Mouse (Mus musculus) spleen, adult 2 months (tissue): ENCODE results near the gene BC067074. TPM values are rescaled to one million over a fixed set of nuclear protein-coding genes. Genes with fewer than 3 reads are reported as not detected.

ENCODE experiments used
- DNase-seq, 2 experiments: peaks; one replicate each; pipeline versions ENCODE4 v3.0.0 to v3.0.0-alpha.2; 2012 to 2021; ENCODE audit warnings: low spot score in 2 of 2, low read depth in 1 of 2
- H3K27ac ChIP-seq: fragments of 200-500 bp; 2 replicates; pipeline ENCODE4 v1.5.1; 2012; ENCODE audit warnings: low read length, inconsistent platforms; ENCODE audit not compliant: insufficient read depth
- H3K27me3 ChIP-seq: fragments of 200-500 bp; 2 replicates; pipeline ENCODE4 v1.6.1; 2012; ENCODE audit warnings: mild to moderate bottlenecking, moderate library complexity, low read length, inconsistent platforms; ENCODE audit not compliant: control insufficient read depth, insufficient read depth
- H3K36me3 ChIP-seq: fragments of 200-500 bp; 2 replicates; pipeline ENCODE4 v1.6.1; 2012; ENCODE audit warnings: mild to moderate bottlenecking, low read length, inconsistent platforms; ENCODE audit not compliant: control insufficient read depth, insufficient read depth
- H3K4me1 ChIP-seq: fragments of 200-500 bp; 2 replicates; pipeline ENCODE4 v1.6.1; 2011; ENCODE audit warnings: inconsistent platforms; ENCODE audit not compliant: control insufficient read depth, insufficient read depth, insufficient read length
- H3K4me3 ChIP-seq: fragments of 200-500 bp; 2 replicates; pipeline ENCODE4 v1.5.1; 2011; ENCODE audit warnings: mild to moderate bottlenecking, inconsistent platforms; ENCODE audit not compliant: insufficient read depth, insufficient read length; ENCODE audit errors: extremely low read depth
- CTCF ChIP-seq: fragments of 200-500 bp; IDR thresholded peaks from 2 replicates; pipeline ENCODE4 v1.5.1; 2011; ENCODE audit warnings: mild to moderate bottlenecking, inconsistent platforms; ENCODE audit not compliant: insufficient read depth, insufficient read length, insufficient replicate concordance; ENCODE audit errors: extremely low read depth
- POLR2A ChIP-seq: fragments of 200-500 bp; IDR thresholded peaks from 2 replicates; pipeline ENCODE4 v1.6.1; 2011; ENCODE audit warnings: low read depth, low read length, inconsistent platforms
- WGBS: fragments of 180-500 bp; shearing (Covaris S2); methylation state at CpG from one replicate; pipeline ENCODE4 v1.1.7; 2018; 5-methylcytosine and 5-hydroxymethylcytosine counted together
- polyA plus RNA-seq: library from polyadenylated mRNA; depleted of rRNA; stranded (reverse); fragments of >200 nt; gene quantifications from 2 replicates; pipeline ENCODE4 v1.2.3, GENCODE M21; 2012

Gene BC067074
- polyA plus RNA-seq, 1 experiment, result 0.12 TPM

GRCm38 (mm10) chr13:113393386-113393785, 100.4 kb downstream of the BC067074 start:
- 90% methylated on average over 6 of the region's 6 CpGs for WGBS
- Histone ChIP-seq H3K36me3 (no peaks in the 10 kb centered on the region), H3K27ac (no peak overlapping the region), H3K27me3 (no peaks in the 10 kb centered on the region), H3K4me3 (no peak overlapping the region), H3K4me1 (no peaks in the 10 kb centered on the region)
- no peak for DNase-seq
- TF ChIP-seq POLR2A, result no peak
- TF ChIP-seq CTCF, result no peak

DNA sequence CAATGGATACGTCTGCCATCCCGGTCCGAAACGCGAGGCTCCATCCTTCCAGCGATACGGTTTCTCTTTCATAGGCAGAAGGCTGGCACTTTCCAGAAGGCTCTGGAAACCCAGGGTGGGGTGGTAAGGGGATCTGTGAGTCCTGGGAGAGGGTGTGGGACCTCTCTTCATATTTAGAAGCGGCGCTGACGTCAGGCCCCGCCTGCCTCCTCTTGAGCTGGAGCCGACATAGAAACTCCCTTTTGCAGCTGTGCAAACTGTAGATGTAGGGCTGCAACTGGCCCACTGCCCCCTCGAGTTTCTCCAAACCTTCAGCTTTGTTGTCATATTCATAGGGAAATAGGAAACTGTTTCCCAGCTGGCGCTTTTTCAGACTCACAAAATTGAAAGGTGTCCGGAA, 101.6 kb downstream of the BC067074 start:
- TF ChIP-seq CTCF (no peak), POLR2A (no peak)
- H3K27me3 ChIP-seq, result no peaks in the 10 kb centered on the region
- DNase-seq, result no peak
- H3K4me3 ChIP-seq, result no peak overlapping the region
- no peak overlapping the region for H3K27ac ChIP-seq
- H3K36me3 ChIP-seq, result no peaks in the 10 kb centered on the region
- 89% methylated on average over 15 of the region's 15 CpGs for WGBS
- no peaks in the 10 kb centered on the region for H3K4me1 ChIP-seq

GRCm38 (mm10) chr13:113397006-113397520, 104.1 kb downstream of the BC067074 start:
- TF ChIP-seq POLR2A, result no peak
- TF ChIP-seq CTCF, result no peak
- no peak for DNase-seq
- Histone ChIP-seq H3K4me1 (no peaks in the 10 kb centered on the region), H3K4me3 (no peak overlapping the region), H3K27ac (no peak overlapping the region), H3K36me3 (no peaks in the 10 kb centered on the region), H3K27me3 (no peaks in the 10 kb centered on the region)
- WGBS, result 73% methylated on average over 9 of the region's 9 CpGs

DNA sequence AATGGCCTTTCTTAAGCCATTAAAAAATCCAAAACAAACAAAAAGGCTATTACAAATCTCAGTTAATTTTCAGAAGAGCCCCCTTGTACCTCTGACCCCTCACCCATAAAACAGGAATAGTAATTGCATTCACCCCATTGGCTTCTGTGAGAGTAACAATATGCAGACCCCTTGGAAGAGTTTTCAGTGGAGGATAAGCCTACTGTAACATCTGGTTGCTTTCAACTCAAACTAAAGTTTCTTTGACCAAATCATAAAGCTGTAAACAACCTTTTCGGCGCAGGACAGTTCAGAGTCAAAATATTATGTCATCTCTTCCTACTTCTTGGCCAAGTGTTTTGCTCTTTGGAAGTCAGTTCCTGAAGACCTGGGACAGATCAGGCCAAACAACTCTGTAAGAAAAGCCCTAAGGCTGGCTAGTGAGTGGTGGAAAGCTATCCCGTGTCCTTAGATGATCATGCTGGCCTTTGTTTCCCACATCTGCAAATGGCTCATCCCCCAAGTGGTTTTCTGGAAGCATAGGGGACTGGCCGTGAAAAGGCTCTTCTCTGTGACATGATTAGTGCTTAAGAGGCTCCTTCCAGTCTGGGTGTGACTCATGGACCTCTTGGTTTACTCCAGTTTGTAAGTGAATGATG, 108.5 kb downstream of the BC067074 start:
- no peak overlapping the region for H3K27ac ChIP-seq
- no peak overlapping the region for H3K4me3 ChIP-seq
- H3K4me1 ChIP-seq, result no peaks in the 10 kb centered on the region
- 89% methylated on average over 4 of the region's 4 CpGs for WGBS
- no peaks in the 10 kb centered on the region for H3K27me3 ChIP-seq
- no peak for DNase-seq
- no peak for TF ChIP-seq POLR2A
- TF ChIP-seq CTCF, result no peak
- no peaks in the 10 kb centered on the region for H3K36me3 ChIP-seq

DNA sequence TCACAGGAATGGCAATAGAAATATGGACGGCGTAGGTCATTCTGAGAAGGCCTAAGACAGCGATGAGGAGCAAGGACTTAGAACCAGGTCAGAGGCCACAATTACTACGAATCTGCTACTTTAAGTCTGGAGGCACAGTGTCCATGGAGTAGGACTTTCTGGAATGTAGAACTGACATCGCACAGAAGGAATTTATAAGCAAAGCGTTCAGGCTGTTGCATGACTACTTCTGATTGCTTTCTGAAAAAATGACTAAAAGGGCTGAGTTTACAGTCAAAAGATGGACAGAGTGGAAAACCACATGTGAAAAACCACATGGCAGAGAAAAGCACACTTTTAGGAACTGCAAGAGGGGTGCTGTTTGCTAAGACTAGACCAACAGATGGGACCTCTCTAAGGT, 110.7 kb downstream of the BC067074 start:
- TF ChIP-seq CTCF (no peak), POLR2A (no peak)
- 93% methylated on average over 6 of the region's 6 CpGs for WGBS

DNA sequence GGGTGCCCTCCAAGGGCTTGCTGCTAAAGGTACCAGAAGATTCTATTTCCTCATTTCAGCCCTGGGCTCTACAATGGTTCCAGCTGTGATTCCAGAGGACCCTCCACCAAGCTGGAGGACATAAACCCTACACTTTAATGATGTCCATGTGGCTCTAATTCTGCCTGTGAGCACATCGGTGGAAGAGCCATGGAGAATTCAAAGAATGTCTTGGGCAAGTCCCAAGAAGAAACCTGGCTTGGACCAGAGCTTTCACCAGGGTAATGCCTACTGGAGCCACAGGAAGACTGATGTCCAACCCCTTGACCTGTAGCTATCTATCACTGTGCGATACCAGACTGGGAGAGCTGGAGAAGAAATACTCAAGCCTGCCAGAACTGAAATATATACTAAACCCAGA, 111.2 kb downstream of the BC067074 start:
- Histone ChIP-seq H3K4me3 (no peak overlapping the region), H3K27ac (no peak overlapping the region), H3K27me3 (no peaks in the 10 kb centered on the region), H3K36me3 (no peaks in the 10 kb centered on the region), H3K4me1 (no peaks in the 10 kb centered on the region)
- TF ChIP-seq POLR2A (no peak), CTCF (no peak)
- no peak for DNase-seq
- WGBS, result 97% methylated on average over 2 of the region's 2 CpGs

More for the DNA sequence above, 110.7 kb downstream of the BC067074 start:
- no peaks in the 10 kb centered on the region for H3K36me3 ChIP-seq
- H3K27me3 ChIP-seq, result no peaks in the 10 kb centered on the region
- no peaks in the 10 kb centered on the region for H3K4me1 ChIP-seq
- no peak overlapping the region for H3K4me3 ChIP-seq
- no peak for DNase-seq
- no peak overlapping the region for H3K27ac ChIP-seq

GRCm38 (mm10) chr13:113409941-113410340, 117.0 kb downstream of the BC067074 start:
- no peak for DNase-seq
- no peaks in the 10 kb centered on the region for H3K27me3 ChIP-seq
- TF ChIP-seq POLR2A (no peak), CTCF (no peak)
- H3K36me3 ChIP-seq, result no peaks in the 10 kb centered on the region
- H3K4me3 ChIP-seq, result no peak overlapping the region
- no peaks in the 10 kb centered on the region for H3K4me1 ChIP-seq
- WGBS, result 90% methylated on average over 12 of the region's 12 CpGs
- H3K27ac ChIP-seq, result no peak overlapping the region
